Mouse (Mus musculus): ENCODE results near the gene Dnmt3b. TPM values are rescaled to one million over a fixed set of nuclear protein-coding genes. Genes with fewer than 3 reads are reported as not detected.

Dnmt3b gene
- polyA plus RNA-seq, 1 experiment from 2014 or later, result 20.2 TPM

GRCm38 (mm10) chr2:153610426-153611240, 38.6 kb upstream of the Dnmt3b start:
- H3K4me2 ChIP-seq (replicated peaks; ENCODE audit: low read depth, low read length), result no peak overlapping the region
- peak overlapping the region; percentile 80 for H3K27ac ChIP-seq (ENCODE audit: low read depth, low read length)
- peak overlapping the region; percentile 42 for H3K9ac ChIP-seq (ENCODE audit: low read depth, low read length)
- peaks cover 17% of the 10 kb centered on the region; the same call in 1 of the 2 replicates for H3K4me1 ChIP-seq (ENCODE audit: control insufficient read depth, insufficient read depth, low read length)
- H3K27me3 ChIP-seq (ENCODE audit: control insufficient read depth, insufficient read depth, low read length), result no peaks in the 10 kb centered on the region
- no peaks in the 10 kb centered on the region for H3K9me3 ChIP-seq (ENCODE audit: control insufficient read depth, low read length)
- WGBS, result 21% methylated on average over 14 of the region's 14 CpGs
- no peak overlapping the region for H3K4me3 ChIP-seq (ENCODE audit: low read length)
- H3K36me3 ChIP-seq (ENCODE audit: control insufficient read depth, insufficient read depth, low read length), result no peaks in the 10 kb centered on the region
- peak; percentile 25; the same call in 1 of the 2 replicates for ATAC-seq (ENCODE audit: low FRiP score, low TSS enrichment)

- Histone ChIP-seq H3K9ac (ENCODE audit: low read depth, low read length) (peak overlapping the region; percentile 42; the same call in 1 of the 2 replicates), H3K4me1 (ENCODE audit: control insufficient read depth, insufficient read depth, low read length) (peaks cover 17% of the 10 kb centered on the region; the same call in 1 of the 2 replicates), H3K36me3 (ENCODE audit: control insufficient read depth, insufficient read depth, low read length) (no peaks in the 10 kb centered on the region), H3K4me3 (ENCODE audit: low read length) (no peak overlapping the region), H3K4me2 (replicated peaks; ENCODE audit: low read depth, low read length) (no peak overlapping the region), H3K9me3 (ENCODE audit: control insufficient read depth, low read length) (no peaks in the 10 kb centered on the region), H3K27me3 (ENCODE audit: control insufficient read depth, insufficient read depth, low read length) (no peaks in the 10 kb centered on the region), H3K27ac (ENCODE audit: low read depth, low read length) (peak overlapping the region; percentile 80)
- WGBS, result 67% methylated on average over 7 of the region's 7 CpGs
- no peak for ATAC-seq (ENCODE audit: low FRiP score, low TSS enrichment)
These were observed 38.0 kb upstream of the Dnmt3b start for GRCm38 (mm10) chr2:153611241-153611630.

- peaks cover 17% of the 10 kb centered on the region; the same call in 1 of the 2 replicates for H3K4me1 ChIP-seq (ENCODE audit: control insufficient read depth, insufficient read depth, low read length)
These were observed 37.5 kb upstream of the Dnmt3b start for GRCm38 (mm10) chr2:153611743-153612142.

GRCm38 (mm10) chr2:153612594-153613281, 36.5 kb upstream of the Dnmt3b start:
- Histone ChIP-seq H3K36me3 (ENCODE audit: control insufficient read depth, insufficient read depth, low read length) (peaks cover 6% of the 10 kb centered on the region; the same call in 1 of the 2 replicates), H3K4me1 (ENCODE audit: control insufficient read depth, insufficient read depth, low read length) (peaks cover 17% of the 10 kb centered on the region; the same call in 1 of the 2 replicates), H3K27ac (ENCODE audit: low read depth, low read length) (no peak overlapping the region), H3K4me3 (ENCODE audit: low read length) (no peak overlapping the region), H3K27me3 (ENCODE audit: control insufficient read depth, insufficient read depth, low read length) (no peaks in the 10 kb centered on the region), H3K4me2 (replicated peaks; ENCODE audit: low read depth, low read length) (no peak overlapping the region), H3K9ac (ENCODE audit: low read depth, low read length) (no peak overlapping the region), H3K9me3 (ENCODE audit: control insufficient read depth, low read length) (no peaks in the 10 kb centered on the region)
- ATAC-seq (ENCODE audit: low FRiP score, low TSS enrichment), result no peak
- 36% methylated on average over 3 of the region's 3 CpGs for WGBS

More at GRCm38 (mm10) chr2:153611743-153612142, 37.5 kb upstream of the Dnmt3b start:
- H3K36me3 ChIP-seq (ENCODE audit: control insufficient read depth, insufficient read depth, low read length), result no peaks in the 10 kb centered on the region
- 93% methylated on average over 1 of the region's 1 CpGs for WGBS
- no peak overlapping the region for H3K4me3 ChIP-seq (ENCODE audit: low read length)
- no peak for ATAC-seq (ENCODE audit: low FRiP score, low TSS enrichment)
- H3K4me2 ChIP-seq (replicated peaks; ENCODE audit: low read depth, low read length), result no peak overlapping the region
- H3K27me3 ChIP-seq (ENCODE audit: control insufficient read depth, insufficient read depth, low read length), result no peaks in the 10 kb centered on the region
- no peak overlapping the region for H3K9ac ChIP-seq (ENCODE audit: low read depth, low read length)
- no peak overlapping the region for H3K27ac ChIP-seq (ENCODE audit: low read depth, low read length)
- H3K9me3 ChIP-seq (ENCODE audit: control insufficient read depth, low read length), result no peaks in the 10 kb centered on the region

- 0 out of 2 replicates have a peak, but pooled peaks cover 3% of the 10 kb centered on the region for H3K4me1 ChIP-seq (ENCODE audit: control insufficient read depth, insufficient read depth, low read length)
- H3K27ac ChIP-seq (ENCODE audit: low read depth, low read length), result no peak overlapping the region
- H3K9me3 ChIP-seq (ENCODE audit: control insufficient read depth, low read length), result no peaks in the 10 kb centered on the region
- WGBS, result 96% methylated on average over 3 of the region's 3 CpGs
- H3K9ac ChIP-seq (ENCODE audit: low read depth, low read length), result no peak overlapping the region
- no peaks in the 10 kb centered on the region for H3K27me3 ChIP-seq (ENCODE audit: control insufficient read depth, insufficient read depth, low read length)
- no peak for ATAC-seq (ENCODE audit: low FRiP score, low TSS enrichment)
- no peak overlapping the region for H3K4me2 ChIP-seq (replicated peaks; ENCODE audit: low read depth, low read length)
- H3K36me3 ChIP-seq (ENCODE audit: control insufficient read depth, insufficient read depth, low read length), result peaks cover 48% of the 10 kb centered on the region
- H3K4me3 ChIP-seq (ENCODE audit: low read length), result no peak overlapping the region
These were observed 32.4 kb upstream of the Dnmt3b start for GRCm38 (mm10) chr2:153616893-153617292.

- H3K27me3 ChIP-seq (ENCODE audit: control insufficient read depth, insufficient read depth, low read length), result no peaks in the 10 kb centered on the region
- no peak overlapping the region for H3K4me2 ChIP-seq (replicated peaks; ENCODE audit: low read depth, low read length)
- no peak overlapping the region for H3K27ac ChIP-seq (ENCODE audit: low read depth, low read length)
- H3K9ac ChIP-seq (ENCODE audit: low read depth, low read length), result no peak overlapping the region
- peaks cover 62% of the 10 kb centered on the region for H3K36me3 ChIP-seq (ENCODE audit: control insufficient read depth, insufficient read depth, low read length)
- ATAC-seq (ENCODE audit: low FRiP score, low TSS enrichment), result no peak
- no peaks in the 10 kb centered on the region for H3K4me1 ChIP-seq (ENCODE audit: control insufficient read depth, insufficient read depth, low read length)
- WGBS, result 93% methylated on average over 6 of the region's 6 CpGs
- H3K4me3 ChIP-seq (ENCODE audit: low read length), result no peak overlapping the region
- no peaks in the 10 kb centered on the region for H3K9me3 ChIP-seq (ENCODE audit: control insufficient read depth, low read length)
These were observed 30.8 kb upstream of the Dnmt3b start for GRCm38 (mm10) chr2:153618439-153618838.

- Histone ChIP-seq H3K9me3 (ENCODE audit: control insufficient read depth, low read length) (no peaks in the 10 kb centered on the region), H3K4me2 (replicated peaks; ENCODE audit: low read depth, low read length) (no peak overlapping the region), H3K4me3 (ENCODE audit: low read length) (no peak overlapping the region), H3K9ac (ENCODE audit: low read depth, low read length) (no peak overlapping the region), H3K27me3 (ENCODE audit: control insufficient read depth, insufficient read depth, low read length) (no peaks in the 10 kb centered on the region), H3K4me1 (ENCODE audit: control insufficient read depth, insufficient read depth, low read length) (no peaks in the 10 kb centered on the region), H3K36me3 (ENCODE audit: control insufficient read depth, insufficient read depth, low read length) (peaks cover 66% of the 10 kb centered on the region), H3K27ac (ENCODE audit: low read depth, low read length) (no peak overlapping the region)
- ATAC-seq (ENCODE audit: low FRiP score, low TSS enrichment), result no peak
- WGBS, result 81% methylated on average over 10 of the region's 10 CpGs
These were observed 30.4 kb upstream of the Dnmt3b start for GRCm38 (mm10) chr2:153618889-153619288.

- 70% methylated on average over 10 of the region's 10 CpGs for WGBS
- Histone ChIP-seq H3K4me1 (ENCODE audit: control insufficient read depth, insufficient read depth, low read length) (no peaks in the 10 kb centered on the region), H3K27me3 (ENCODE audit: control insufficient read depth, insufficient read depth, low read length) (no peaks in the 10 kb centered on the region), H3K9ac (ENCODE audit: low read depth, low read length) (no peak overlapping the region), H3K27ac (ENCODE audit: low read depth, low read length) (no peak overlapping the region), H3K36me3 (ENCODE audit: control insufficient read depth, insufficient read depth, low read length) (peaks cover 91% of the 10 kb centered on the region), H3K4me2 (replicated peaks; ENCODE audit: low read depth, low read length) (no peak overlapping the region), H3K4me3 (ENCODE audit: low read length) (no peak overlapping the region), H3K9me3 (ENCODE audit: control insufficient read depth, low read length) (no peaks in the 10 kb centered on the region)
- ATAC-seq (ENCODE audit: low FRiP score, low TSS enrichment), result no peak
These were observed 26.8 kb upstream of the Dnmt3b start for GRCm38 (mm10) chr2:153622449-153622848.

- no peak overlapping the region for H3K4me2 ChIP-seq (replicated peaks; ENCODE audit: low read depth, low read length)
These were observed 18.3 kb upstream of the Dnmt3b start for GRCm38 (mm10) chr2:153630950-153631349.

More at GRCm38 (mm10) chr2:153630950-153631349, 18.3 kb upstream of the Dnmt3b start:
- no peak overlapping the region for H3K27ac ChIP-seq (ENCODE audit: low read depth, low read length)
- ATAC-seq (ENCODE audit: low FRiP score, low TSS enrichment), result no peak
- H3K36me3 ChIP-seq (ENCODE audit: control insufficient read depth, insufficient read depth, low read length), result peaks cover 23% of the 10 kb centered on the region
- 0 out of 2 replicates have a peak, but pooled peaks cover 5% of the 10 kb centered on the region for H3K4me1 ChIP-seq (ENCODE audit: control insufficient read depth, insufficient read depth, low read length)
- no peak overlapping the region for H3K9ac ChIP-seq (ENCODE audit: low read depth, low read length)
- WGBS, result 85% methylated on average over 3 of the region's 3 CpGs
- no peak overlapping the region for H3K4me3 ChIP-seq (ENCODE audit: low read length)
- H3K9me3 ChIP-seq (ENCODE audit: control insufficient read depth, low read length), result no peaks in the 10 kb centered on the region
- H3K27me3 ChIP-seq (ENCODE audit: control insufficient read depth, insufficient read depth, low read length), result no peaks in the 10 kb centered on the region

All from kidney, embryonic 14.5 days (tissue).